Mouse (Mus musculus) brain, embryonic 18.5 days (tissue): ENCODE measurements at regions not wholly inside any gene's neighbourhood (a gene's known extent, or its start where the extent isn't known, plus 50 kb on each side); places are given as distances from the start of the nearest gene placed in this dataset.

Source experiments
- DNase-seq: peaks from one replicate; pipeline ENCODE4 v3.0.0-alpha.2; 2012; ENCODE audit warnings: low read depth, low spot score

- DNase-seq: no peak
Measured at GRCm38 (mm10) chr3:78782766-78783165, 503.6 kb downstream of the Rapgef2 start.

GRCm38 (mm10) chr3:78755686-78756476, 530.4 kb downstream of the Rapgef2 start:
- DNase-seq: no peak

- no peak for DNase-seq
Measured at GRCm38 (mm10) chr3:78736111-78736510, 550.2 kb downstream of the Rapgef2 start.

GRCm38 (mm10) chr3:78716691-78717090, 569.6 kb downstream of the Rapgef2 start:
- no peak for DNase-seq

GRCm38 (mm10) chr3:78707687-78708086, 578.6 kb downstream of the Rapgef2 start:
- no peak for DNase-seq

GRCm38 (mm10) chr3:78698936-78699335, 587.4 kb downstream of the Rapgef2 start:
- DNase-seq: no peak

GRCm38 (mm10) chr3:78691499-78691898, 594.8 kb downstream of the Rapgef2 start:
- no peak for DNase-seq

- no peak for DNase-seq
Measured at GRCm38 (mm10) chr3:78677656-78678055, 608.7 kb downstream of the Rapgef2 start.

- DNase-seq: no peak
Measured at GRCm38 (mm10) chr3:78676806-78677205, 609.5 kb downstream of the Rapgef2 start.

- no peak for DNase-seq
Measured at GRCm38 (mm10) chr3:78674529-78675187, 611.7 kb downstream of the Rapgef2 start.

GRCm38 (mm10) chr3:78668050-78668449, 618.3 kb downstream of the Rapgef2 start:
- no peak for DNase-seq

- DNase-seq: no peak
Measured at GRCm38 (mm10) chr3:78667374-78668023, 618.8 kb downstream of the Rapgef2 start.

- DNase-seq: peak; percentile 45
Measured at GRCm38 (mm10) chr3:78648115-78648514, 638.2 kb downstream of the Rapgef2 start.

- DNase-seq: no peak
Measured at GRCm38 (mm10) chr3:78635386-78635785, 650.9 kb downstream of the Rapgef2 start.

- DNase-seq: no peak
Measured at GRCm38 (mm10) chr3:78618900-78619299, 667.4 kb downstream of the Rapgef2 start.

GRCm38 (mm10) chr3:78594718-78595236, 691.5 kb downstream of the Rapgef2 start:
- DNase-seq: no peak

GRCm38 (mm10) chr3:78594305-78594704, 692.0 kb downstream of the Rapgef2 start:
- no peak for DNase-seq

- no peak for DNase-seq
Measured at GRCm38 (mm10) chr3:78586639-78587038, 699.7 kb downstream of the Rapgef2 start.

- no peak for DNase-seq
Measured at GRCm38 (mm10) chr3:78581868-78582267, 704.4 kb downstream of the Rapgef2 start.

GRCm38 (mm10) chr3:78581100-78581499, 705.2 kb downstream of the Rapgef2 start:
- no peak for DNase-seq

- DNase-seq: no peak
Measured at GRCm38 (mm10) chr3:78575667-78576464, 710.5 kb downstream of the Rapgef2 start.
